Mouse (Mus musculus) erythroblast, embryonic 14.5 days (primary cell): Measurements from ENCODE around the gene Ackr4. TPM values are rescaled to one million over a fixed set of nuclear protein-coding genes. Genes with fewer than 3 reads are reported as not detected.

Experiments
- H3K27me3 ChIP-seq: 2 replicates; pipeline ENCODE4 v1.6.1; 2012; ENCODE audit warnings: inconsistent platforms; ENCODE audit not compliant: control insufficient read depth
- H3K36me3 ChIP-seq: 2 replicates; pipeline ENCODE4 v1.6.1; 2012; ENCODE audit warnings: mild to moderate bottlenecking, inconsistent platforms; ENCODE audit not compliant: control insufficient read depth
- H3K4me1 ChIP-seq: 2 replicates; pipeline ENCODE4 v1.6.1; 2012; ENCODE audit warnings: inconsistent platforms; ENCODE audit not compliant: control insufficient read depth
- H3K4me3 ChIP-seq: replicated peaks from 2 replicates; pipeline ENCODE3; 2012; ENCODE audit warnings: moderate library complexity, mild to moderate bottlenecking, inconsistent platforms
- H3K9me3 ChIP-seq: 2 replicates; pipeline ENCODE4 v1.6.1; 2012; ENCODE audit warnings: low read length, inconsistent platforms, mixed read lengths; ENCODE audit not compliant: control insufficient read depth
- GATA1 ChIP-seq: IDR thresholded peaks from 2 replicates; pipeline ENCODE4 v1.6.1; 2012; ENCODE audit warnings: low read length, inconsistent platforms, mixed read lengths
- TAL1 ChIP-seq: IDR thresholded peaks from 3 replicates; pipeline ENCODE4 v1.6.1; 2012; ENCODE audit warnings: low read length, inconsistent platforms, mixed read lengths
- polyA plus RNA-seq: library from polyadenylated mRNA; stranded (reverse); fragments of >175 nt; gene quantifications from 2 replicates; pipeline ENCODE4 v1.2.3, GENCODE M21; 2012

The Ackr4 gene
- polyA plus RNA-seq, 1 experiment: not detected

DNA sequence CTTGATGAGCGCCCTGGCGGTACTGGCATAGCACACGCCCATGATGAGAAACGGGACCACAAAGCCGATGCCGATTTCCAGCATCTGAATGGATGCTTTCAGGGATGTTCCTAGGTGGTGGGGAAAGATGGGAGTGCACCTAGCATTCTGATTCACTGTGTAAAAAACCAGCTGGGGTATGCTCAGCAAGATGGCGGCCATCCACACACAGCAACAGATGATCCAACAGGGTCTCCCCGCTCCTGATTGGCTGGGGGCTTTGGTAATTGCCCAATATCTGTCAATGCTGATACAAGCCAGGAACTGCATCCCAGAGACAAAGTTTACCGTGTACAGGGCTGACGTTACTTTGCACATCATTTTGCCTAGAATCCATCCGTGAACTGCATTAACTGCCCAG is 27.7 kb downstream of the Ackr4 start:
- Histone ChIP-seq H3K27me3 (no peaks in the 10 kb centered on the region), H3K4me1 (no peaks in the 10 kb centered on the region), H3K9me3 (no peaks in the 10 kb centered on the region), H3K36me3 (peaks cover 5% of the 10 kb centered on the region; the same call in 1 of the 2 replicates), H3K4me3 (no peak overlapping the region)
- TF ChIP-seq GATA1: no peak
- TF ChIP-seq TAL1: no peak

DNA sequence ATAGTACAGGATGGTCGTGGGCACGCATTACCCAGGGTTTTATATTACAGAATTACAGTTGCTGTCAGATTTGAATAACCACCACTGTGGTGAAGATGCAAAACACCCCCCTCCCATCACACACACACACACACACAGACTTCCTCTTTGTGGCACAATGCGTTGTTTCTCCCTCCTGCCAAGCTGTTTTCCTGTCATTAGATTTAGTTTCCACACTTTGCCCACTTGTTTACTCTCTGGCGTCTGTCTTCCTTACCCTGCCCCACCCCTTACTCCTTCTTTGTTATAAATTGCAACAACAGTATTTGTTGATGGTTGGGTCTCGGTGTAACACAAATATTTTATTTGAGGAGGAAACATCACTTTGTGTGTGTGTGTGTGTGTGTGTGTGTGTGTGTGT is 28.5 kb downstream of the Ackr4 start:
- H3K4me1 ChIP-seq: no peaks in the 10 kb centered on the region
- H3K27me3 ChIP-seq: no peaks in the 10 kb centered on the region
- TF ChIP-seq GATA1 (no peak), TAL1 (no peak)
- no peak overlapping the region for H3K4me3 ChIP-seq
- H3K9me3 ChIP-seq: no peaks in the 10 kb centered on the region
- peaks cover 5% of the 10 kb centered on the region; the same call in 1 of the 2 replicates for H3K36me3 ChIP-seq

DNA sequence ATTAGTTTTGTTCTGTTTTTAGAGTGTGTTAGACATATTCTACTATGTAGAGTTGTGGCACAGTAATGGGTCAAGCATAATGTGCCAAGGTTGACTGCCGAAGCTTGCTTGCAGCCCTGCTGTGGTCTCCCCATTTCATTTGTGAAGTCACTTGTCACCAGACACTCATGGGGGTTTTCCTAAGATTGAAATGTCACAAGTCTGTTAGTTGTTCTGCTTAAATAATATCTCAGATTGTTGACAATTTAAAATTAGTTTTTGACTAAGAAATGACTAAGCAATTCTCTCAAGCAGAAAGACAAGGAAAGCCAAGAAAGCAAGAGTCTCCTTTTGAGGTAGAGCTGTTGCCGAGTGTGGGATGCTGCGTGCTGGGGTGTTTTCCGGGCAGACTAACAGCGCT is 33.8 kb downstream of the Ackr4 start:
- peaks cover 4% of the 10 kb centered on the region; the same call in 1 of the 2 replicates for H3K36me3 ChIP-seq
- TF ChIP-seq TAL1 (no peak), GATA1 (no peak)

DNA sequence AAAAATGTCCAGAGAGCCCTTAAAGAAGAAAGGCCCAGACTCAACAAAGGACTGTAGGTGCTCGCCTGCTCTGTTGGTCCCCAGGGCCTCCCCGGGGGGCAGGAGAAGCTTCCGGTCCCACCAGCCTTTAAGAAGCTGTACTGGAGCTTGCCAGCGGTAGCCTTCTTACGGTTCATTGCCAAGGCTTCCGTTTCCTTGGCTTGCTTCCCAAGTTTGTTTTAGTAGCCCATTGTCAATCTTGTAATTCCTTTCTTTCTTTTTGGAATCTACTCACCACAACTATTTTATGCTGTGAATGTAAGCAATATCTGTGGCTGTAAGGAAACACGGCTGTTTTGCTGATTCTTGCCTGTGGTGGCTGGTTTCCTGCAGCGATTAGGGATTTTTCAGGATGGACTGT is 38.2 kb downstream of the Ackr4 start:
- H3K4me1 ChIP-seq: no peaks in the 10 kb centered on the region
- no peaks in the 10 kb centered on the region for H3K27me3 ChIP-seq
- peaks cover 8% of the 10 kb centered on the region; the same call in 1 of the 2 replicates for H3K36me3 ChIP-seq
- TF ChIP-seq TAL1: no peak
- no peak for TF ChIP-seq GATA1
- H3K4me3 ChIP-seq: no peak overlapping the region
- no peaks in the 10 kb centered on the region for H3K9me3 ChIP-seq

More for the DNA sequence above, 33.8 kb downstream of the Ackr4 start:
- no peaks in the 10 kb centered on the region for H3K27me3 ChIP-seq
- H3K9me3 ChIP-seq: no peaks in the 10 kb centered on the region
- no peak overlapping the region for H3K4me3 ChIP-seq
- no peaks in the 10 kb centered on the region for H3K4me1 ChIP-seq

- Histone ChIP-seq H3K36me3 (peaks cover 6% of the 10 kb centered on the region; the same call in 1 of the 2 replicates), H3K4me3 (no peak overlapping the region), H3K9me3 (no peaks in the 10 kb centered on the region), H3K4me1 (no peaks in the 10 kb centered on the region), H3K27me3 (no peaks in the 10 kb centered on the region)
- TF ChIP-seq TAL1: no peak
- TF ChIP-seq GATA1: no peak
Measured at GRCm38 (mm10) chr9:104085730-104086429, 40.9 kb downstream of the Ackr4 start.

- TF ChIP-seq TAL1 (no peak), GATA1 (no peak)
- Histone ChIP-seq H3K36me3 (peaks cover 12% of the 10 kb centered on the region; the same call in 1 of the 2 replicates), H3K4me1 (no peaks in the 10 kb centered on the region), H3K4me3 (no peak overlapping the region), H3K27me3 (no peaks in the 10 kb centered on the region), H3K9me3 (no peaks in the 10 kb centered on the region)
Measured at GRCm38 (mm10) chr9:104080038-104080437, 46.7 kb downstream of the Ackr4 start.

GRCm38 (mm10) chr9:104079379-104079778 is 47.4 kb downstream of the Ackr4 start:
- TF ChIP-seq TAL1: no peak
- no peak for TF ChIP-seq GATA1
- H3K27me3 ChIP-seq: no peaks in the 10 kb centered on the region
- H3K9me3 ChIP-seq: no peaks in the 10 kb centered on the region
- peaks cover 12% of the 10 kb centered on the region; the same call in 1 of the 2 replicates for H3K36me3 ChIP-seq
- H3K4me3 ChIP-seq: no peak overlapping the region
- no peaks in the 10 kb centered on the region for H3K4me1 ChIP-seq

DNA sequence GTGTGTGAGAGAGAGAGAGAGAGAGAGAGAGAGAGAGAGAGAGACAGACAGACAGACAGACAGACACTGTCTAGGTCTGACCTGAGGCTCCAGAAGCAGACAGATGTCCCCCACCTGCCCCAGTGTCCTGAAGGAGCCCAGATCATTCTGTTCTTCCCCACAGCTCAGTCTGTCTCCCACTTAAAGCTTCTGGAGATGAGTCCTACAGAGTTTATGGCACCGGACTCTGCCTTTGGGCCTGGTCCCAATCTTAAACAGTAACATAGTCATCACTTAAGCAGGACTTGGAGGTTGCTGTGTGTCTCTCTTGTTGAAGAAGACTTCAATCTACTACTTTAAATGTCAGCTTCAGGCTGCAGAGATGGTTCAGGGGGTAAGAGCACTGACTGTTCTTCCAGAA is 48.0 kb downstream of the Ackr4 start:
- H3K36me3 ChIP-seq: peaks cover 9% of the 10 kb centered on the region; the same call in 1 of the 2 replicates
- no peak for TF ChIP-seq TAL1
- no peaks in the 10 kb centered on the region for H3K9me3 ChIP-seq
- no peak overlapping the region for H3K4me3 ChIP-seq
- H3K4me1 ChIP-seq: no peaks in the 10 kb centered on the region
- H3K27me3 ChIP-seq: no peaks in the 10 kb centered on the region

DNA sequence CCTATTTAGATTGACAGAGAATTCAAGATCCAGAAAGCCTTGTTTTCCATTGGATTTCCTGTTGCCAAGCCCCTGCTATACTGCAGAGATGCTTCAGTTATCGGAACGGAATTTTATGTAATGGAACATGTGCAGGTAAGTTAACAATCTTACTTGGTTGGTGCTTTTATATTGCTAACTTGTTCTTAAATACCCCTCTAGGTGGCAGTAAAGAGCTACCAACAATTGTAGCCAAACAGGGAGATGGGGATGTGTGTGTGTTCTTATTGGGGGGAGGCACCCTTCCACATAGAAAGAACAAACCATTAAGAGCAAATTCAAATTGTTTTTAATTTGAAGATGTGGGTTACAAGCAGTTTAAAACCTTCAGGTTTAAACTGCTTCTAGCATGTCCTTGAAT is 50.9 kb downstream of the Ackr4 start:
- no peak for TF ChIP-seq TAL1
- no peak for TF ChIP-seq GATA1
- H3K9me3 ChIP-seq: no peaks in the 10 kb centered on the region
- no peaks in the 10 kb centered on the region for H3K27me3 ChIP-seq
- peaks cover 9% of the 10 kb centered on the region; the same call in 1 of the 2 replicates for H3K36me3 ChIP-seq
- H3K4me1 ChIP-seq: no peaks in the 10 kb centered on the region
- no peak overlapping the region for H3K4me3 ChIP-seq
